Mouse (Mus musculus): ENCODE measurements around the gene Mgea5. TPM values are rescaled to one million over a fixed set of nuclear protein-coding genes. Genes with fewer than 3 reads are reported as not detected.
A peak's percentile ranks its signal among the peaks of the same experiment; 100 is the strongest.
"Not testable (repeated sequence)": the region's sequence is repeated elsewhere in the genome, so short reads cannot be mapped to it uniquely, and the experiment has no call there.

The Mgea5 gene
- polyA plus RNA-seq, 1 experiment from 2014 or later, result 33.0 TPM

DNA sequence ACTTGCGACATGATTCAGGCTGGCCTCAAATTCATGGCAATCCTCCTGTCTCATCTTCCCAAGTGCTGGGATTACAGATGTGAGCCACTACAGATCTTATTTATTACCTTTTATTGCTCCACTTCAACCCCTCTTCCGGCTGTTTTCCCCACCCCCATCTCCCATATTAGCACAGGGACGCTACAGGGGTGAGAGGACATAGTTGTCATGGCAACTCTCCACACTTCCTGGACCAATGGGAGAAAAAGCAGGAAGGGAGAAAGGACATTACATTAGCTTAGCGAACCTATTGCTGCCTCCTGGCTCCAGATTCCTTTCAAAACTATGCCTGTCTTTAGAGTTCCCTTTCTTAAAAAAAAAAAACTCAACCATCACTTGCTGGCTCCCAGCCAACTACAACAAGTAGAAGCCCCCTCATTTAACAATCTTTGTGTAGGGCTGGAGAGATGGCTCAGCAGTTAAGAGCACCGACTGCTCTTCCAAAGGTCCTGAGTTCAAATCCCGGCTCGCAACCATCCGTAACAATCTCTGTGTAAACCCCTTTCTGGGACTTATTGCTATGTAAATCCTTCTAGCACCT, 29.1 kb upstream of the Mgea5 start:
- no peak overlapping the region for H3K4me3 ChIP-seq (replicated peaks; ENCODE audit: low read depth, low read length)
- H3K36me3 ChIP-seq (ENCODE audit: insufficient read depth, low read length), result no peaks in the 10 kb centered on the region
- peaks cover 30% of the 10 kb centered on the region for H3K4me1 ChIP-seq (replicated peaks; ENCODE audit: insufficient read depth, low read length)
- H3K27ac ChIP-seq, result no peak overlapping the region
- no peaks in the 10 kb centered on the region for H3K27me3 ChIP-seq (ENCODE audit: insufficient read depth, low read length)
- DNase-seq (ENCODE audit: low spot score) (peak; percentile 45), ATAC-seq (replicated peaks; ENCODE audit: low FRiP score, low read depth) (no peak)
- H3K4me2 ChIP-seq (ENCODE audit: low read length), result peak overlapping the region; percentile 39
- no peaks in the 10 kb centered on the region for H3K9me3 ChIP-seq (replicated peaks; ENCODE audit: low read length)
- 10% methylated on average over 8 of the region's 8 CpGs for whole genome bisulfite sequencing
- TF ChIP-seq CTCF (IDR thresholded peaks at IDR 0.05; ENCODE audit: low read depth), result no peak
- H3K9ac ChIP-seq (ENCODE audit: low read depth, low read length), result no peak overlapping the region

DNA sequence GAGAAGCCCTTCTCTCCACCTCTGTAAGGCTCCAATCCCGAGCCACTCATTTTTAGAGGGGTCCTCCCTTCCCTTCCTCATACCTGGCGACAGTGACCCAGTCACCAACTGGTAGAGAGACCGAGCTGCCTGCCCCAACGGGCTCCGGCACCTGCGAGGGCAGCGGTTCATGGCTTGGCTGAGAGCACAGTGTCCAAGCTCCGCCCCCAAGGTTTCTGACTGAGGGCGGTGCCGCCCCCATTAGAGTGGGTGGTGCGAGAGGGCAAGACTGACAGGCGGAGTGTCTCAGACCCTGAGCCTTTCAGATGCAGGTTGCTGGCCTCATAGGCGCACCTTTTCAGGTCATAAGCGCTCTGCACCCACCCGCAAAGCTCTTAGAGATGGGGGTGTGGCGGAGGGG, 28.5 kb upstream of the Mgea5 start:
- H3K27me3 ChIP-seq (ENCODE audit: insufficient read depth, low read length), result no peaks in the 10 kb centered on the region
- no peak overlapping the region for H3K27ac ChIP-seq
- WGBS, result 2% methylated on average over 16 of the region's 16 CpGs
- H3K9me3 ChIP-seq (replicated peaks; ENCODE audit: low read length), result no peaks in the 10 kb centered on the region
- TF ChIP-seq CTCF (IDR thresholded peaks at IDR 0.05; ENCODE audit: low read depth), result no peak
- peak overlapping the region; percentile 39 for H3K4me2 ChIP-seq (ENCODE audit: low read length)
- no peaks in the 10 kb centered on the region for H3K36me3 ChIP-seq (ENCODE audit: insufficient read depth, low read length)
- H3K4me1 ChIP-seq (replicated peaks; ENCODE audit: insufficient read depth, low read length), result peaks cover 24% of the 10 kb centered on the region
- DNase-seq (ENCODE audit: low spot score) (peak; percentile 50), ATAC-seq (replicated peaks; ENCODE audit: low FRiP score, low read depth) (0 out of 2 replicates have a peak, but pooled peaks have one; percentile 16)
- H3K4me3 ChIP-seq (replicated peaks; ENCODE audit: low read depth, low read length), result no peak overlapping the region
- no peak overlapping the region for H3K9ac ChIP-seq (ENCODE audit: low read depth, low read length)

DNA sequence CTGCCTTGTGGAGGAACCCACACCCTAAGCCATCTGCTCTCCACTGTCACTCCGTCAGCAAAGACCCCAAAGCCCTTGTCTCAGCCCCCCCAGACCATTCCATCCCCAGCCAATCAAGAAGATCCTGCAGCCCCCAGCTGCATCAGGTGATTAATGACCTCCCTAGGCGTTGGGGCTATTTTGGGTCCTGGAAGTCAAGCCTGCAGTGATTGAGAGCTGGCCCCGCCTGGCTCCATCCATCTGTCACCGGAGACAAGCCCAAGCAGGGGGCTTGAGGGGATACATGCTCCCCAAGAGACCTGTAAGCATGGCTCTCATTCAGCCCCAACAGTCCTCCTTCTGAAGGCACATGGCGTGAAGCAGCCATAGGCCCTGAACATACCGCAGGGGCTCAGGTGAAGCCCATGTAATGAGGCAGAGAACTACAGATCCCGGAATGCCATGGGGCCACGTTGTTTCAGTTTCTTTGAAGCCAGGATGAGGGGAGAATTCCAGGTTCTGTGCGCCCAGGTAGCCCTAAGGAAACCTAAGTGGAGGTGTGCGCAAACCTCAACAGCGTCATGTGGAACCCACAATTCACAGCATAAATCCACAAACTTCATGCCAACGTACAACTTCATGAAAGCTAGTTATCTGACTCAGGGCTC, 27.5 kb upstream of the Mgea5 start:
- ATAC-seq (replicated peaks; ENCODE audit: low FRiP score, low read depth), result no peak
- H3K36me3 ChIP-seq (ENCODE audit: insufficient read depth, low read length), result no peaks in the 10 kb centered on the region
- no peak for TF ChIP-seq CTCF (IDR thresholded peaks at IDR 0.05; ENCODE audit: low read depth)
- 62% methylated on average over 12 of the region's 12 CpGs for WGBS
- no peaks in the 10 kb centered on the region for H3K27me3 ChIP-seq (ENCODE audit: insufficient read depth, low read length)
- H3K27ac ChIP-seq, result no peak overlapping the region
- peaks cover 14% of the 10 kb centered on the region for H3K4me1 ChIP-seq (replicated peaks; ENCODE audit: insufficient read depth, low read length)
- no peak overlapping the region for H3K4me2 ChIP-seq (ENCODE audit: low read length)
- no peak overlapping the region for H3K9ac ChIP-seq (ENCODE audit: low read depth, low read length)
- H3K4me3 ChIP-seq (replicated peaks; ENCODE audit: low read depth, low read length), result no peak overlapping the region
- DNase-seq (ENCODE audit: low spot score), result no peak
- no peaks in the 10 kb centered on the region for H3K9me3 ChIP-seq (replicated peaks; ENCODE audit: low read length)

DNA sequence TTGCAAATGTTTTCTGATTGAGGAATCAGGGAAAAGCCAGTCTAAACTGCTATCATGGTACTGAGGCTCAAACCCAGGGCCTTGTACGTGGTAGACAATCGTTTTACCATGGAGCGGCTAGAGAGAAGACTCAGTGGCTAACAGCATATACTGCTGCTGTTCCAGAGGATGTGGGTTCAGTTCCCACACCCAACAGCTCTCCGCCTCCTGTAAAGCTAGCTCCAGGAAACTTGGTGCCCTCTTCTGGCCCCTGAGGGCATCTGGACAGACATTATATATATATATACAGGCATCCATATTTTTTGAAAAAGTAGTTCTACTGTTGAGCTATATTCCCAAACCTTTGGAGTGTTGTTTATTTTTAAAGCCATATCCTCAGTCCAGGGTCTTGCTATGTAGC, 24.1 kb upstream of the Mgea5 start:
- no peak overlapping the region for H3K4me3 ChIP-seq (replicated peaks; ENCODE audit: low read depth, low read length)
- H3K9me3 ChIP-seq (replicated peaks; ENCODE audit: low read length), result no peaks in the 10 kb centered on the region
- 91% methylated on average over 4 of the region's 4 CpGs for WGBS
- H3K27ac ChIP-seq, result no peak overlapping the region
- no peaks in the 10 kb centered on the region for H3K36me3 ChIP-seq (ENCODE audit: insufficient read depth, low read length)
- DNase-seq (ENCODE audit: low spot score) (no peak), ATAC-seq (replicated peaks; ENCODE audit: low FRiP score, low read depth) (no peak)
- no peak overlapping the region for H3K4me2 ChIP-seq (ENCODE audit: low read length)
- no peak for TF ChIP-seq CTCF (IDR thresholded peaks at IDR 0.05; ENCODE audit: low read depth)
- H3K4me1 ChIP-seq (replicated peaks; ENCODE audit: insufficient read depth, low read length), result peaks cover 5% of the 10 kb centered on the region; the same call in 1 of the 2 replicates
- H3K9ac ChIP-seq (ENCODE audit: low read depth, low read length), result no peak overlapping the region
- H3K27me3 ChIP-seq (ENCODE audit: insufficient read depth, low read length), result no peaks in the 10 kb centered on the region

DNA sequence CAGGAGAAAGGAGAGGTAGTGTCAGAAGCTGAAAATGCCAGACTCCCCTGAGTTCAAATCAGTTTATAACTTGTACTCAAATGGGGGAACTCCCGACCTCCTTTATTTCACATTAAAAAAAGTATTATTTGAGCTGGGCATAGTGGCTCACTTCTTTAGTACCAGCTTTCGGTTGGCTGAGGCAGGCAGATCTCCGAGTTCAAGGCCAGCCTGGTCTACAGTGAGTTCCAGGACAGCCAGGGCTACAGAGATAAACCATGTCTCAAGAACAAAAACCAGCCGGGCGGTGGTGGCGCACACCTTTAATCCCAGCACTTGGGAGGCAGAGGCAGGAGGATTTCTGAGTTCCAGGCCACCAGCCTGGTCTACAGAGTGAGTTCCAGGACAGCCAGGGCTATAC, 22.2 kb upstream of the Mgea5 start:
- H3K27me3 ChIP-seq (ENCODE audit: insufficient read depth, low read length); DNase-seq (ENCODE audit: low spot score); H3K9ac ChIP-seq (ENCODE audit: low read depth, low read length); ATAC-seq (replicated peaks; ENCODE audit: low FRiP score, low read depth); H3K4me2 ChIP-seq (ENCODE audit: low read length); H3K36me3 ChIP-seq (ENCODE audit: insufficient read depth, low read length); H3K4me3 ChIP-seq (replicated peaks; ENCODE audit: low read depth, low read length); H3K9me3 ChIP-seq (replicated peaks; ENCODE audit: low read length); H3K4me1 ChIP-seq (replicated peaks; ENCODE audit: insufficient read depth, low read length); H3K27ac ChIP-seq: not testable (repeated sequence)
- 95% methylated on average over 6 of the region's 6 CpGs for WGBS

DNA sequence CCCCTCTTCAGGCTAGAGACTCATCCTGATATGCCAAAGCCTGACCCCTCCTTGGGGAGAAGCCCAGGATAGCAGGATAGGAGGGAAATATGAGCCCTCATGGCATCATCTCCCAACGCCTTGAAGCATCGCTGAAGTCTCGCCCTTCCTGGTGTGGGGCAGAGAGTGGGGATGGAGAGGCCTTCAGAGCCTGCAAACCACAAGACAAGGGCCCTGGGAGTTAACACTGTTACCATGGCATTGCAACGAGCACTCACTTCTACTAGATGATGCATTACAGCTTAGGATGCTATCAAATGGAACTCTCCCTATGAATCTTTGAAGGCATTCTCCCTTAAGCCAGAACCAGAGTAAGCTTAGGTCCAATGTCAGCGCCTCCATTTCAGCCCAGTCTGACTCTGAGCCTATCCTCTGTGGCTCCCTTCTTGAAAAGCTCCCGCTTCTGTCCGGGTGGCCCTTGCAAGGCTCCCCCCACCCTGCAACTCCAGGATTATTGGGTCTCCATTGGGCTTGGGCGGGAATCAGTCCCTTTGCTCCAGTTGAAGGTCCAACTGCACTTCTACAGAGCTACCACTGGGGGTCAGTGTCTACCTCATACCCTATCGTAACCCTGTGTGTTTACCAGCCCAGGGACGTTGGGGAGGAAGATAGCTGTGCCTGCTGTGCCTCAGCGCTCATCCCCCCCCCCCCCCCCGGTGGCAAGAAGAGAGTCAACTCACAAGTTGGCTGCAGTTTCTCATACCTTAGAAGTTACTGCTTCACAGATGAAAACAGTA, 21.1 kb upstream of the Mgea5 start:
- Histone ChIP-seq H3K27ac (no peak overlapping the region), H3K4me2 (ENCODE audit: low read length) (no peak overlapping the region), H3K4me1 (replicated peaks; ENCODE audit: insufficient read depth, low read length) (no peaks in the 10 kb centered on the region), H3K36me3 (ENCODE audit: insufficient read depth, low read length) (no peaks in the 10 kb centered on the region), H3K27me3 (ENCODE audit: insufficient read depth, low read length) (no peaks in the 10 kb centered on the region), H3K9me3 (replicated peaks; ENCODE audit: low read length) (no peaks in the 10 kb centered on the region), H3K4me3 (replicated peaks; ENCODE audit: low read depth, low read length) (no peak overlapping the region), H3K9ac (ENCODE audit: low read depth, low read length) (no peak overlapping the region)
- peak; percentile 75 for DNase-seq (ENCODE audit: low spot score)
- ATAC-seq (replicated peaks; ENCODE audit: low FRiP score, low read depth), result no peak
- WGBS, result 20% methylated on average over 12 of the region's 12 CpGs
- peak; percentile 82 for TF ChIP-seq CTCF (IDR thresholded peaks at IDR 0.05; ENCODE audit: low read depth)

Measured in kidney, postnatal 0 days (tissue).